Mouse (Mus musculus) neural tube, embryonic 10.5 days (tissue): ENCODE data around the gene Flnb.

ENCODE experiments used
- DNase-seq: peaks from one replicate; pipeline ENCODE4 v3.0.0-alpha.2; 2017; ENCODE audit warnings: low spot score; ENCODE audit errors: extremely low spot score

The Flnb gene

DNA sequence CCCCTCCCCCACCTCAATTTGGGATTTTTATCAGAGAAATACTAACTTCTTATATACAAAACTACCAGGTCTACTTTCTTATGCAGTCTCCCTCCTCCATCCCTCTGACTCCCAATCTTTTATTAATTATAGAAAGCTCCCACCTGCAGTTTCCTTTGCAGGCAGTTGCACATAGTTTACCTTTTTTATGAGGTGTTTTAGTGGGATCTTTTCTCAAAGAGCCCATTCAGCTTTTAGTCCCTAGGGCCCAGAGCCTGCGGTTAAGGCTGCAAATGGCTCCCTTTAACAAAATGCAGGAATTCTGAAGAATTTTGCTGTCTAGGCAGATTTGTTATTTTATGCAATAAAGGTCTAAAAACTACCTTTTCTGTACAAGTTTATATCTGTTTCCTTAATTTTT is 78.9 kb downstream of the Flnb start:
- DNase-seq = no peak

GRCm38 (mm10) chr14:7899986-7900385 is 82.2 kb downstream of the Flnb start:
- DNase-seq = no peak

DNA sequence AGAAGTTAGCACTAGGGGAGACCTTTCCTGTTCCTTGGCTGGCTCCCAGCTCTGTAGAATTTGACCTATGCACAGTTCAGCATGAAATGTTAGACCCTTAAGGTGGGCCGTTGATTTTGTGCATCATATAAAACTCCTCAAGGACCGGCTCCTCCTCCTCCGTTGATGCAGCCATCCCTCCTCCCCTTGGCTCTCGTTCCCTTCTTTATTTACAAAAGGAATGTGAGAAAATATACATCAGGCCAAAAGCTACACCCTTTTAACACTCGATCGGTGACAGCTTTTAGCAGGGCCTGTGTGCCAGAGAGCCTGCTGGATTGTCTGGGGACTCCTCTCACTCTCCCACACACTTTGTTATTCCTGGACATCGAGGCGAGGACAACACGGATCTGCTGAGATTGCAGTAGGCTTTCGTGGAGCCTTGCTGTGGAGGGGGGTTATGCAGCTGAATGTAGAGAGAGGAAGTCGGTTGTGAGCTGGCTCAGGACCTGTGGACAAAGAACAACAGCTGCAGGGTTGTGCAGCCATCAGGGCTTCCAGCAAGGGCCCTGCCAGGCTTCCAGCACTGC is 82.8 kb downstream of the Flnb start:
- no peak for DNase-seq

GRCm38 (mm10) chr14:7901484-7902240 is 83.9 kb downstream of the Flnb start:
- no peak for DNase-seq

- no peak for DNase-seq
Measured at GRCm38 (mm10) chr14:7907058-7907457, 89.3 kb downstream of the Flnb start.

DNA sequence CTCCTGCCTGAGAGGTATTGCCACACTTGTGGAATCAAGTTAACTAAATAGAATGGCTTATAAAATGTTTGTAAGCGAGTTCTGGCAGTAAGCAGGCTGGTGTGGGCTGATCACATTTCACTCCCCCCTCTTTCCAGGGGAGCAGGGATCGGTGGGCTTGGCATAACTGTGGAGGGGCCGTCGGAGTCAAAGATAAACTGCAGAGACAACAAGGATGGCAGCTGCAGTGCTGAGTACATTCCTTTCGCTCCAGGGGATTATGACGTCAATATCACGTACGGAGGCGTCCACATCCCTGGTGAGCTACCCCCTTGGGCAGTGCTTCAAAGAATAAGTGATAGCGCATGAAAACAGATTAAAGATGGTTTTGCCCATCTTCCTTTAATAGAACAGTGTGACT is 91.7 kb downstream of the Flnb start:
- no peak for DNase-seq

- DNase-seq = no peak
Measured at GRCm38 (mm10) chr14:7913842-7914241, 96.1 kb downstream of the Flnb start.

DNA sequence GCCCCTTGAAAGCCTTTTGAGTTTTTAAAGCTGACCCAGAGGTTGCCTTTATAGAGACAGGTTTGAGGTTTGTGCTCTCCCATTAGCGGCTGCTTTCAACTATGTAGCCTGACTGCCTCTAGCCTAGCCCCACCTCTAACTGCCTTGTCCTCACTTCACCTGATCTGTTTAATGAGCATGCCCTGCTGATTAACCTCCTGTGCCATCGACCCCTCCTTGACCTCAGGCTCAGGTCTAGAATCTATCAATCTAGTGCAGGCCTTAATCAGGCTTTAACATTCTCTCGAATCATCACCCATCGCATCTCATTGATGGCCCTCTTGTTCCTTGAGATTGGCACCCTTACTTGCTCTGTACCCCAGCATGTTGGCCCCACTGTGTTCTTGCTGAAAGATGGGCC is 96.7 kb downstream of the Flnb start:
- no peak for DNase-seq

DNA sequence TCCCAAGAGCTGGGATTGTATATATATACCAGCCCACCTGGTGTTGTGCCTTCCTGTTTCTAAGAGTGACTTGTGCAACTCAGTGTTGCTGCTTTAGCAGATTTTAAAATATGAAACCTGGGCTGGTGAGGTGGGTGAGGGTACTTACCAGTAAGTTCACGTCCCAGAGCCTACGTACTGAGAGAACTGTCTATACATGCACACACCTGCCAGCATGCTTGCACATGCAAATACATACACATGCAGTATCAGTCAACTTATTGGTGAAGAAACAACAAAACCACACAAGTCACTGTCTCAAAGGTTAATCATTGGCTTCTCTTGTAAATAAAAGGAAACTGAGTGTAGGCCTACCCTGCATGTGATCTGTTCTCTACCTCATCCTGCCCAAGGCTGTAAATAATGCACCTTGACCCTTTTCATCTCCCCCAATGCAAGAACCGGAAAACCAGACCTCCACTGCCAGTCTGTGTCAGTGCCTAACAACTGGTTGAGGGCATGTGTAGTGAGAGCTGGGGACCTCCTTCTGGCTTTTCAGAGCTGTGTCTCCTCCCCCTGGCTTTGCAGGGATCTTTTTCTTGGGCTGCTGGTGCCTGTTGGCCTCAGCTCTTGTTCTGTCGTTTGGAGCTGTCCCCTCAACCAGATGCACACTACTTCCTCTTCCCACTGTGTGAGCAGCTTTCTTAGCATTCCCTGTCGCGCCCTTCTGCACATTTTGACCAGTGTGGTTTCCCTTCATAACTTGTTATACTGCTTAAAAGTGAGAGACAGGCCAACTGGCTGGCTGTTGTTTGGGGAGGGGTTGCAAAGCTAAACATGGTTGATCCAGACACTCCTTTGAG is 100.6 kb downstream of the Flnb start:
- no peak for DNase-seq

DNA sequence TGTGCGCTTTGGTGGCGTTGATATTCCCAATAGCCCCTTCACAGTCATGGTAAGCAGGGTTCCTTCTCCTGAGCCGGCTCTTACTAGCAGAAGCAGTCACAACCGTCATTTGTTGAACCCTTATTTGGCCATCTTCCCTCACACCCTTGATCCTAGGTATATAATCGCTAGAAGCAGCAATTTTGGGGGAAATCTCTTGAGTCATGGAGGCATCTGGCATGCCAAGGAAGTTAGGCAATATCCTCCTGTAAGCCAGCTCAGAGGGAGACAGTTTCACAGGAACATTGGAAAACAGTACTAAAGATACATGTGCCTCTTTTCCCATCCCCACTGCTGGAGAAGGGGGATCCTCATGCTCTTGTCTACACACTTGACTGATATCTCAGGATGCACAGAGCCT is 101.6 kb downstream of the Flnb start:
- no peak for DNase-seq

DNA sequence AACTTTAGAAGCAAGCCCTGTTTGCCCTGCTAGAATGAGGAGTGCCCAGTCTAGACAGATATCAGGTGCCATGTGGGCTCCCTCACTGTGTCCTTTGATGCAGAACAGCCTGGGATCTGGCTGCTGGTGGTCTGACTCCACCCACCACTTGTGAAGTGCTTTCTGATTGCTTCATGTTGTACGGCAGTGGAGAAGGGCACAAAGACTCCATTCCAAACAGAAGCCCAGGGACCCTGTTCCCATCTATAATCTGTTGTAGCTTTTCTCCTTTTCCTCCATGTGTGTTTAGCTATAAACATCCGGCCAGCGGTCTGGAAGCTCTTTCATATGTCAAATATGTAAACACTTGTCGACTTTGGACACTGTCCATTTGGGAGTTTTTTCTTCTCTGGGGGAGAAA is 102.2 kb downstream of the Flnb start:
- no peak for DNase-seq

- no peak for DNase-seq
Measured at GRCm38 (mm10) chr14:7921459-7921858, 103.7 kb downstream of the Flnb start.

DNA sequence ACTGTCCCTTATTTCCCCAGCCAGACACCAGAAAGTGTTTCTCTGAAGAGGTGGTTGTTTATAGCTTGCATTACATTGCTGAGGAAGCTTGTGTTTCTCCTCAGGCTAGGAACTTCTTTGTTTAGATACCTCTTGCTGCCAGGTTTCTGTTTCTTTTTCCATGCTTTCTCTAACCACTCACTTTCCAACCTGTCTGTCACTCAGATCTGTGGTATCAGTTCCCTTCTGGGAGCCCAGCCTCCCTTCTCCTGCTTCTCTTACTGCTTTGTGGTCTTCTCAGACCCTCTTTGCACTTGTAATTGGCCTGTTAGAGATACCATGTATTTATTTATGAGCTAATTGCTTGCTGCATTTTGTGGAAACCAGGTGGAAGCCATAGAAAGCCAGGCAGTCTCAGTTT is 105.9 kb downstream of the Flnb start:
- no peak for DNase-seq

DNA sequence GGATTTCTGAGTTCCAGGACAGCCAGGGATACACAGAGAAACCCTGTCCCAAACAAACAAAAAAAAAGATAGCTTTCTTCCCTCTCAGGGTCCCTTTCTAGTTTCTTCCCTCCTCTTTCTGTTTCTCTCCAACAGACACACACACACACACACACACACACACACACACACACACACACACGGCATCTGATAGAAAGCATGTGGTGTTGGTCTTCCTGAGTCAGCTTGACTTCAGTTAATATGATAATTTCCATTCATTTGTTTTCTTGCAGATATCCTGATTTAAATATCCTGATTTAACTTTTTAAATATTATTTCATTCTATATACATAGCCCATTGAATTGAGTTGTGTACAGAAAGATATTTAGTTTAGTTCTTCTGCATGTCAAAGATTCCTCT is 110.6 kb downstream of the Flnb start:
- no peak for DNase-seq

- no peak for DNase-seq
Measured at GRCm38 (mm10) chr14:7929029-7929428, 111.3 kb downstream of the Flnb start.

DNA sequence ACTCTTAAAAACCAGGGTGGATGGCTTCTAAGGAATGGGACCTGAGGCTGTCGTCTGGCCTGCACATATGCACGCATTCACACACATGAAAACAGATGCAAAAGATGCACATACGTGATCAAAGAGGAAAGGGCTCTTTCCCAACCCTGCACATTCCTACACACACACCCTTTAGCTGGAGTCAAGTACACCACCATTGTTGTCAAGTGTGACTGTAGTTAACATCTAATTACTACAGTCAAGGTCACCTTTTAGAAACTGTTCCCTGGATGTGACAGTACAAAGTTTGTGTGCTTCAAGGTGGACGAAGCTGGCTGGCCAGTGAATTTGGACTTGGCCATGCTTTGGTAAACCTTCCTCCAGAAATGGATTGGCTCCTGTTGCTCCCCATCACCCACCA is 114.4 kb downstream of the Flnb start:
- DNase-seq = no peak

- no peak for DNase-seq
Measured at GRCm38 (mm10) chr14:7934166-7934565, 116.4 kb downstream of the Flnb start.

DNA sequence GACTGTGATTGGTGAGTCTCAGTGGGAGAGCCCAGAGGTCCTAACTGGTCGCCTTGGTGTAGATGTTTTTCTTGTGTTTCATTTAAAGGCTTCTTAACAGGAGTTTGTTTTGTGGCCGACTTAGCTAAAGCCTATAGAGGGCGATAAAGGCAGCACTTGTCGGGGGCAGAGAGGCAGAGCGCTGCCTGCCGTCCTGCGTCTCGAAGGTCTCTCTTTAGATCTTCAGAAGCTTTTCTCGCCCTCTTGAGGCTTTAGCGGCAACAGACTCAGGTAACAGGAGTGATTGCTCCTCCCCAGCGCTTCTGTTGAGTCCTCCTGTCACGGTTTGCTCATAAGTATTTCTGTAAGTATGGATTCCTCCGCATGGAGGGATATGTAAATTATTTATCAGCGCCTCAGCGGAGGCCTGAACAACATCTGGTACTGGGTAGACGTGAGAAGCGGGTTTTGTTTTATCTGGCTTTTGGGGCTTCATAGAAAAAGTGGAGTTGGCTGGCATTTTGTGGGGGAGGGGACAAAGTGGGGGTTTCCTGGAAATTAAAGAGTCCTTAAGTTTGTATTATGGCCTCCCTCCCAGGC is 119.4 kb downstream of the Flnb start:
- peak; percentile 30 for DNase-seq

DNA sequence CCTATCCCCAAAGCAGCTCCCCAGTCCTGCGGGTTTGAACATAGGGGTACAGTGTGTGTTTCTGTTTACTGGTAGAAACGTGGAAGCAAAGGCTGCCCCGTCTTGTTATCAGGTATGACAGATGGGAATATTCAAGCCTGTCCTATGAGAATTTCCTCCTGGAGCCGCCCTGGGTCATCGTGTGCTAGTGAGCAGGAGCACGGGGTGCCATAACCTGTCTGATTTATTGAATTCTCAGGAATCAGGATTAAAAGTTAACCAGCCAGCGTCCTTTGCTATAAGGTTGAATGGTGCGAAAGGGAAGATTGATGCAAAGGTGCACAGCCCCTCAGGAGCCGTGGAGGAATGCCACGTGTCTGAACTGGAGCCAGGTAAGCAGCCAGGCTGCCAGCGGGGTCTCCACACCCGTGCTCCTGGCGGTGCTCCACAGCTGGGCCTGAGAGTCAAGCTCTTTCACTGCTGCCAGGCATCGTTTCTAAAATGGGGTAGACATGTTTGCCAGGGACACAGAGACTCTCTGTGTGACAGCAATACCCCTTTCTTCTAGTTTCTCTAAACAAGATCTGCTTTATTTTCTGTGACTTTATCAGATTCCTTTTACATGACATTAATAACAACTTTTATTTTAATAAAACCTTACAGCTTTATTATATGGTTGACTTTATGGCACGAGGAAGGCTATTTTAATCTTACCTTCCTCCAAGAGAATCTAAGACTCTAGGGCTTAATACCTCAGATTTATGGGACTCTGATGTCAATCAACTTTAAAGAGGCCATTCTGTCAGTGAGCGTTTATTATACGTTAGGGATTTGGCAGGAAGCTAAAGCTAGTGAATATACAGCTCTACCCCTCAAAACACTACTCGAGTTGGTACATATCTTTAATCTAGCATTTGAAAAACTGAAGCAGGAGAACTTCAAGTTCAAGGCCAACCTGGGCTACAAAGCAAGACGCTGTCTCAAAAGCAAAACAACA is 121.3 kb downstream of the Flnb start:
- no peak for DNase-seq

DNA sequence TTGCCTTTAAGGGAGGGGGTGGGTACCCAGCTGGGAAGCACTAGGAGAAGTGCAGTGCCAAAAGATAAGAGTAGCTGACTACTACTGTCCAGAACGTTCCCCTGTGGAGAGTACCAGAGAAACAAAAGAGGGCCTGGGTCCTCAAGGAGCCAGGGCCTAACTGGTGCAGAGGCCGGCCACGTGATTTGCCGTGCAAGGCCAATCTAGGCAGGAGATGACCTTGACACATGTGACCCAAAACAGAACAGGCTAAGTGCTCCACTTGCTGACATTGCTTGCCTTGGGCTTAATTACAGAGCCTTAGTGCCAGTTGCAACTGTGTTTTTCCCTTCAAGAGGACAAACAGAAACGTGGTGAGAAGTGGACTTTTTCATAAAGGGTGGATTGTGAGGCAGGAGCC is 123.7 kb downstream of the Flnb start:
- DNase-seq = no peak
